Mouse (Mus musculus): ENCODE data around the gene Stac2. TPM values are rescaled to one million over a fixed set of nuclear protein-coding genes. Genes with fewer than 3 reads are reported as not detected.
A peak's percentile ranks its signal among the peaks of the same experiment; 100 is the strongest.

The Stac2 gene
- polyA plus RNA-seq, 1 experiment from 2014 or later: 6.7 TPM

- 40% methylated on average over 1 of the region's 1 CpGs for WGBS
- DNase-seq (ENCODE audit: low spot score) (no peak), ATAC-seq (ENCODE audit: low FRiP score) (no peak)
- Histone ChIP-seq H3K9ac (peak overlapping the region; percentile 34; the same call in 1 of the 2 replicates), H3K4me2 (replicated peaks) (peak overlapping the region; percentile 68), H3K27ac (peak overlapping the region; percentile 69; the same call in 1 of the 2 replicates), H3K4me3 (replicated peaks; ENCODE audit: low read length) (peak overlapping the region; percentile 80), H3K27me3 (ENCODE audit: control insufficient read depth, insufficient read depth, low read length) (no peaks in the 10 kb centered on the region), H3K36me3 (replicated peaks; ENCODE audit: control insufficient read depth, insufficient read depth) (peaks cover 31% of the 10 kb centered on the region), H3K4me1 (replicated peaks; ENCODE audit: control insufficient read depth, insufficient read depth, low read length) (peaks cover 33% of the 10 kb centered on the region), H3K9me3 (ENCODE audit: control insufficient read depth, low read length) (no peaks in the 10 kb centered on the region)
Measured at GRCm38 (mm10) chr11:98020710-98021109, 32.6 kb downstream of the Stac2 start.

- Histone ChIP-seq H3K27me3 (ENCODE audit: control insufficient read depth, insufficient read depth, low read length) (no peaks in the 10 kb centered on the region), H3K4me1 (replicated peaks; ENCODE audit: control insufficient read depth, insufficient read depth, low read length) (peaks cover 31% of the 10 kb centered on the region), H3K9me3 (ENCODE audit: control insufficient read depth, low read length) (no peaks in the 10 kb centered on the region), H3K9ac (peak overlapping the region; percentile 34; the same call in 1 of the 2 replicates), H3K36me3 (replicated peaks; ENCODE audit: control insufficient read depth, insufficient read depth) (peaks cover 38% of the 10 kb centered on the region), H3K4me2 (replicated peaks) (peak overlapping the region; percentile 68), H3K27ac (peak overlapping the region; percentile 69), H3K4me3 (replicated peaks; ENCODE audit: low read length) (peak overlapping the region; percentile 80)
- no peak for ATAC-seq (ENCODE audit: low FRiP score)
- DNase-seq (ENCODE audit: low spot score): no peak
- 9% methylated on average over 7 of the region's 8 CpGs for WGBS
Measured at GRCm38 (mm10) chr11:98019883-98020610, 33.2 kb downstream of the Stac2 start.

- H3K9ac ChIP-seq: peak overlapping the region; percentile 34; the same call in 1 of the 2 replicates
- H3K4me1 ChIP-seq (replicated peaks; ENCODE audit: control insufficient read depth, insufficient read depth, low read length): peaks cover 31% of the 10 kb centered on the region
- WGBS: 24% methylated on average over 10 of the region's 10 CpGs
- DNase-seq (ENCODE audit: low spot score) (no peak), ATAC-seq (ENCODE audit: low FRiP score) (no peak)
- peaks cover 48% of the 10 kb centered on the region for H3K36me3 ChIP-seq (replicated peaks; ENCODE audit: control insufficient read depth, insufficient read depth)
- no peaks in the 10 kb centered on the region for H3K27me3 ChIP-seq (ENCODE audit: control insufficient read depth, insufficient read depth, low read length)
- H3K4me3 ChIP-seq (replicated peaks; ENCODE audit: low read length): no peak overlapping the region
- H3K27ac ChIP-seq: peak overlapping the region; percentile 40
- H3K4me2 ChIP-seq (replicated peaks): peak overlapping the region; percentile 68
- H3K9me3 ChIP-seq (ENCODE audit: control insufficient read depth, low read length): no peaks in the 10 kb centered on the region
Measured at GRCm38 (mm10) chr11:98018858-98019641, 34.2 kb downstream of the Stac2 start.

- 70% methylated on average over 6 of the region's 6 CpGs for WGBS
Measured at GRCm38 (mm10) chr11:98018222-98018621, 35.0 kb downstream of the Stac2 start.

GRCm38 (mm10) chr11:98016824-98017223 lies 36.4 kb downstream of the Stac2 start:
- Histone ChIP-seq H3K4me3 (replicated peaks; ENCODE audit: low read length) (no peak overlapping the region), H3K36me3 (replicated peaks; ENCODE audit: control insufficient read depth, insufficient read depth) (peaks cover 62% of the 10 kb centered on the region), H3K27me3 (ENCODE audit: control insufficient read depth, insufficient read depth, low read length) (no peaks in the 10 kb centered on the region), H3K27ac (no peak overlapping the region), H3K4me2 (replicated peaks) (no peak overlapping the region), H3K9ac (no peak overlapping the region), H3K9me3 (ENCODE audit: control insufficient read depth, low read length) (no peaks in the 10 kb centered on the region), H3K4me1 (replicated peaks; ENCODE audit: control insufficient read depth, insufficient read depth, low read length) (peaks cover 25% of the 10 kb centered on the region)
- 78% methylated on average over 4 of the region's 4 CpGs for WGBS
- DNase-seq (ENCODE audit: low spot score) (no peak), ATAC-seq (ENCODE audit: low FRiP score) (no peak)

More at GRCm38 (mm10) chr11:98018222-98018621, 35.0 kb downstream of the Stac2 start:
- no peaks in the 10 kb centered on the region for H3K9me3 ChIP-seq (ENCODE audit: control insufficient read depth, low read length)
- ATAC-seq (ENCODE audit: low FRiP score) (no peak), DNase-seq (ENCODE audit: low spot score) (no peak)
- no peaks in the 10 kb centered on the region for H3K27me3 ChIP-seq (ENCODE audit: control insufficient read depth, insufficient read depth, low read length)
- peaks cover 28% of the 10 kb centered on the region for H3K4me1 ChIP-seq (replicated peaks; ENCODE audit: control insufficient read depth, insufficient read depth, low read length)
- H3K4me3 ChIP-seq (replicated peaks; ENCODE audit: low read length): no peak overlapping the region
- no peak overlapping the region for H3K27ac ChIP-seq
- no peak overlapping the region for H3K4me2 ChIP-seq (replicated peaks)
- no peak overlapping the region for H3K9ac ChIP-seq
- H3K36me3 ChIP-seq (replicated peaks; ENCODE audit: control insufficient read depth, insufficient read depth): peaks cover 56% of the 10 kb centered on the region

GRCm38 (mm10) chr11:98016177-98016576 lies 37.1 kb downstream of the Stac2 start:
- no peaks in the 10 kb centered on the region for H3K9me3 ChIP-seq (ENCODE audit: control insufficient read depth, low read length)
- ATAC-seq (ENCODE audit: low FRiP score) (no peak), DNase-seq (ENCODE audit: low spot score) (no peak)
- H3K9ac ChIP-seq: no peak overlapping the region
- peaks cover 69% of the 10 kb centered on the region for H3K36me3 ChIP-seq (replicated peaks; ENCODE audit: control insufficient read depth, insufficient read depth)
- no peaks in the 10 kb centered on the region for H3K27me3 ChIP-seq (ENCODE audit: control insufficient read depth, insufficient read depth, low read length)
- no peak overlapping the region for H3K4me2 ChIP-seq (replicated peaks)
- peaks cover 21% of the 10 kb centered on the region for H3K4me1 ChIP-seq (replicated peaks; ENCODE audit: control insufficient read depth, insufficient read depth, low read length)
- H3K4me3 ChIP-seq (replicated peaks; ENCODE audit: low read length): no peak overlapping the region
- no peak overlapping the region for H3K27ac ChIP-seq
- 95% methylated on average over 5 of the region's 5 CpGs for WGBS

- Histone ChIP-seq H3K4me3 (replicated peaks; ENCODE audit: low read length) (no peak overlapping the region), H3K4me1 (replicated peaks; ENCODE audit: control insufficient read depth, insufficient read depth, low read length) (no peaks in the 10 kb centered on the region), H3K9ac (no peak overlapping the region), H3K36me3 (replicated peaks; ENCODE audit: control insufficient read depth, insufficient read depth) (peaks cover 92% of the 10 kb centered on the region), H3K4me2 (replicated peaks) (no peak overlapping the region), H3K9me3 (ENCODE audit: control insufficient read depth, low read length) (no peaks in the 10 kb centered on the region), H3K27me3 (ENCODE audit: control insufficient read depth, insufficient read depth, low read length) (no peaks in the 10 kb centered on the region), H3K27ac (no peak overlapping the region)
- WGBS: 86% methylated on average over 10 of the region's 10 CpGs
- ATAC-seq (ENCODE audit: low FRiP score): no peak
- DNase-seq (ENCODE audit: low spot score): no peak
Measured at GRCm38 (mm10) chr11:98012831-98013230, 40.4 kb downstream of the Stac2 start.

- no peaks in the 10 kb centered on the region for H3K27me3 ChIP-seq (ENCODE audit: control insufficient read depth, insufficient read depth, low read length)
- H3K9me3 ChIP-seq (ENCODE audit: control insufficient read depth, low read length): no peaks in the 10 kb centered on the region
- H3K9ac ChIP-seq: no peak overlapping the region
- no peaks in the 10 kb centered on the region for H3K4me1 ChIP-seq (replicated peaks; ENCODE audit: control insufficient read depth, insufficient read depth, low read length)
- H3K36me3 ChIP-seq (replicated peaks; ENCODE audit: control insufficient read depth, insufficient read depth): peaks cover 92% of the 10 kb centered on the region
- H3K4me3 ChIP-seq (replicated peaks; ENCODE audit: low read length): no peak overlapping the region
- ATAC-seq (ENCODE audit: low FRiP score) (no peak), DNase-seq (ENCODE audit: low spot score) (no peak)
- WGBS: 73% methylated on average over 9 of the region's 9 CpGs
- H3K4me2 ChIP-seq (replicated peaks): no peak overlapping the region
- H3K27ac ChIP-seq: no peak overlapping the region
Measured at GRCm38 (mm10) chr11:98011716-98012115, 41.5 kb downstream of the Stac2 start.

- ATAC-seq (ENCODE audit: low FRiP score) (no peak), DNase-seq (ENCODE audit: low spot score) (no peak)
- Histone ChIP-seq H3K9ac (no peak overlapping the region), H3K4me3 (replicated peaks; ENCODE audit: low read length) (no peak overlapping the region), H3K27ac (no peak overlapping the region), H3K4me2 (replicated peaks) (no peak overlapping the region), H3K4me1 (replicated peaks; ENCODE audit: control insufficient read depth, insufficient read depth, low read length) (no peaks in the 10 kb centered on the region), H3K36me3 (replicated peaks; ENCODE audit: control insufficient read depth, insufficient read depth) (peaks cover 83% of the 10 kb centered on the region), H3K9me3 (ENCODE audit: control insufficient read depth, low read length) (no peaks in the 10 kb centered on the region), H3K27me3 (ENCODE audit: control insufficient read depth, insufficient read depth, low read length) (no peaks in the 10 kb centered on the region)
- 80% methylated on average over 11 of the region's 11 CpGs for WGBS
Measured at GRCm38 (mm10) chr11:98008087-98008486, 45.2 kb downstream of the Stac2 start.

Data from hindbrain, embryonic 14.5 days (tissue).